8 mouse cellular contexts compared by ENCODE assay signal in genomic region chr7:126487052-126487483, GRCm38 (mm10). TPM values are rescaled to one million over a fixed set of nuclear protein-coding genes. Genes with fewer than 3 reads are reported as not detected.
DNase-seq lines count a peak whose midpoint lies in the region; ATAC-seq lines count a peak whose summit lies in the region.

Tufm (plus strand) TSS chr7:126487361.

- H3K27me3 ChIP-seq in hindbrain, embryonic 15.5 days, result no peaks in the 10 kb centered on the region

- peaks cover 18% of the 10 kb centered on the region for H3K36me3 ChIP-seq in hindbrain, embryonic 15.5 days
- 0 out of 2 replicates have a peak, but pooled peaks cover 11% of the 10 kb centered on the region for H3K36me3 ChIP-seq in macrophage (ENCODE audit: inconsistent target)

- peak within 1 kb of the TSS; percentile 66 for H3K4me3 ChIP-seq in hindbrain, embryonic 15.5 days
- H3K4me3 ChIP-seq in macrophage (ENCODE audit: inconsistent target), result peak within 1 kb of the TSS; percentile 67

- no peaks in the 10 kb centered on the region for H3K9me3 ChIP-seq in hindbrain, embryonic 15.5 days

- H3K4me1 ChIP-seq in hindbrain, embryonic 15.5 days (replicated peaks), result peaks cover 19% of the 10 kb centered on the region

- H3K79me2 ChIP-seq in macrophage (ENCODE audit: inconsistent target), result peaks cover 14% of the 10 kb centered on the region

- peak within 1 kb of the TSS; percentile 79 for H3K27ac ChIP-seq in hindbrain, embryonic 15.5 days (replicated peaks)
- H3K27ac ChIP-seq in macrophage, result peak within 1 kb of the TSS; percentile 67

- peak within 1 kb of the TSS; percentile 74 for H3K9ac ChIP-seq in hindbrain, embryonic 15.5 days

- peak; percentile 98 for DNase-seq in R1 (ENCODE audit: low read depth, low spot score)
- DNase-seq in cerebellum, postnatal 25 days, result peak; percentile 95 to 96
- peak; percentile 98 for DNase-seq in frontal cortex, postnatal 36 days (ENCODE audit: low spot score in 2 of 2)
- DNase-seq in left cerebral cortex, adult 18-20 months (ENCODE audit: low spot score in 2 of 2), result peak; percentile 98
- DNase-seq in right cerebral cortex, adult 18-20 months, result peak; percentile 99
- DNase-seq in urinary bladder, postnatal 10 days (ENCODE audit: low spot score), result peak; percentile 80

- peak; percentile 95 for ATAC-seq in hindbrain, embryonic 15.5 days (ENCODE audit: low FRiP score, low read depth)

- H3K4me2 ChIP-seq in hindbrain, embryonic 15.5 days, result peak within 1 kb of the TSS; percentile 91

- WGBS in hindbrain, embryonic 15.5 days, result under 1% methylated on average over 32 of the region's 32 CpGs
- 0% methylated on average over 28 of the region's 32 CpGs for WGBS in macrophage (ENCODE audit: missing documents)

RNA-seq across cellular contexts. Expression of gene Tufm, which starts in this region (rescaled TPM):
- 126 and 130 TPM in 2 replicates for polyA plus RNA-seq in hindbrain, embryonic 15.5 days (2015; fragmentation: Nextera tagmentation; extraction: Ambion mirVana)
- 10 to 100 TPM; 90.5 to 94.1 TPM for total RNA-seq in left cerebral cortex, adult 18-20 months (2021)
- 10 to 100 TPM in 23 of 26 experiments, 1 to 10 TPM in 3; 8.5 to 57.2 (median 22.6) TPM for total RNA-seq in macrophage (2018; cell fraction: chromatin; rRNA removed)
- 10 to 100 TPM; 34.1 to 49.7 (median 44.5) TPM for total RNA-seq in macrophage (2018; cell fraction: cytosol; rRNA removed)
- total RNA-seq in macrophage (2018; cell fraction: nucleus; rRNA removed), result 10 to 100 TPM; 13.1 to 43.9 (median 26.5) TPM
- polyA plus RNA-seq in macrophage (2018), result 41.8 to 72.5 TPM (median 42.9 TPM) in 3 replicates

Comparison
In these comparisons a context has a peak if more than half of its experiments do, and no peak if none do; other contexts are left out.
1. Peak in every context shown above with its lines: DNase-seq, ATAC-seq, H3K4me3 ChIP-seq and H3K27ac ChIP-seq.